Mouse (Mus musculus) adrenal gland, adult (tissue): ENCODE results near the gene Yipf3.

Experiments
- DNase-seq, 2 experiments: peaks; one replicate each; pipeline ENCODE4 v3.0.0; 2022 to 2023; ENCODE audit warnings: low spot score in 1 of 2; ENCODE audit not compliant: inconsistent age in 2 of 2

The Yipf3 gene

GRCm38 (mm10) chr17:46247512-46248188 is at the start of gene Yipf3, which contains the start of gene Polr1c:
Gene Yipf3 (plus strand): TSS chr17:46248080.
Gene Polr1c (minus strand): TSS chr17:46248054.
- peak; percentile 96 to 98 for DNase-seq

DNA sequence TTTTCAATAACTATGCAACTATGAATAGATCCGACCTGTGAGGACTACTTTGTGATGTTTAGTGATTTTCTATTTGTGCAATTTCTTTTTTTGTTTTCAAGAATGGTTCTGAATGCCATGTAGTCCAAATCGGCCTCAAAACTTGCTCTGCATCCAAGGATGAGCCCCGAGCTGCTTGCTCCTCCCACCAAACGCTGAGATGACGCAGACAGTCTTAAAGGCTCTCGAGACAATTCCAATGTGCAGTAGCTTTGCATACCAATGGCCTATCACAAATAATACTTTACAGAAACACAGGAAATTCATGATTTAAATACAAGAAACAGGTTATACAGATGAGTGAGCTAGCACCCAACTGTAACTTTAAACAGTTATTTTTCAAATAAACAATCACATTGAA is 46.7 kb upstream of the Yipf3 start:
- DNase-seq: peak; percentile 55 to 78

GRCm38 (mm10) chr17:46202421-46203071 is 45.3 kb upstream of the Yipf3 start, which contains the start of the genes Polh and Xpo5:
Gene Polh (minus strand): TSS chr17:46202645.
Gene Xpo5 (plus strand): TSS chr17:46202782.
- DNase-seq: peak; percentile 96 to 97

DNA sequence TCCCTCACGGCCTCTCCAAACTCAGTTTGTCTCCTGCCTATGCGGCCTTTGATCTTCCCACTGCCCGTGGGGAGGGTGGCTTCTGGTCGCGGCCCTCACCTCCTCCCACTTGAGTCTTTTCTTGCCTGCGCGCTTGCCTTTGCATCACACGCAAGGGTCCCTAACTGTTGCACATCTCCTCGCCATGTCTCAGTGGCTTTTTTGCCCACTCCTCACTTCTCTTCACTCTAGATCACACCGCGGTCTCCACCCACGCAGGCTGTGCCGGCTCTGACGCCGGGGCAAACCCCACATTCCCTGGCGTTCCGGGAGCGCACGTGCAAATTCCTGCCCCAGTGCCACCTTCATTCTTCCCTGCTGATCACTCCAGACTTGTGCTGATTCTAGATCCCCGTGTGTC is 44.8 kb upstream of the Yipf3 start:
- DNase-seq: no peak

DNA sequence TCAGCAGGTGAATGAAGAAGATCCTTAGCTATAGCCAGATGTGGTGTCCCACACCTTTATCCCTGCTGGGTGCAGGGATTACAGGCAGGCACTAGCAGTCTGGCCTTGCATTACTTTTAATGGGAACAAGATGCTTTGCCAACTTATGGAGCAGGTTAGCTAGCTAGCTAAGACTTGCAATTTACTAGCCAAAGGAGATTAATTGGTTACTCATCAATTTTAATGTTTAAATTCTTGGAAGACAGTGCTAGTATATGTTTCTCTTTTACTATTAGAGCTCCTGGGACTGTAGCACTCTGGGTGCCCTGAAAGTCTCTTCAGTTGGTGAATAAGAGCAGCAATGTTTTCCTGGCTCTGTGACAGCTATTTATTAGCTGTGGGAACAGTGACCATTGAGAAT is 41.2 kb upstream of the Yipf3 start:
- DNase-seq: no peak

- no peak for DNase-seq
Observed at GRCm38 (mm10) chr17:46210550-46210949, 37.3 kb upstream of the Yipf3 start.

- peak; percentile 77 to 84 for DNase-seq
Observed at GRCm38 (mm10) chr17:46221601-46222000, 26.3 kb upstream of the Yipf3 start.

DNA sequence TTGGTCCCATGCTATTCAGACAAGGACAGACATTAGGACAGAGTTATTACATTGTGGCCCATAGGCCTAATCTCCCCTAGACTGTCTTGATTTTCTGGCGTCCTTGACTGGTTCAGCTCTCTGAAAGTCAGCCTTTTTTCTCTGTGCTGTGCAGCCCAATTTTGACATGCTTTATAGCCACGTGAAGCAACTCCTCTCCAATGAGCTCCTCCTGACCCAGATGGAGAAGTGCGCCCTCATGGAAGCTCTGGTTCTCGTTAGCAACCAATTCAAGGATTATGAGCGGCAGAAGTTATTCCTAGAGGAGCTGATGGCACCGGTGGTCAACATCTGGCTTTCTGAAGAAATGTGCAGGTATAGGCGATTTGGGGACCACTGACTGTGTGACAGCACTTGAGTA is 20.3 kb upstream of the Yipf3 start:
- peak; percentile 81 to 92 for DNase-seq

DNA sequence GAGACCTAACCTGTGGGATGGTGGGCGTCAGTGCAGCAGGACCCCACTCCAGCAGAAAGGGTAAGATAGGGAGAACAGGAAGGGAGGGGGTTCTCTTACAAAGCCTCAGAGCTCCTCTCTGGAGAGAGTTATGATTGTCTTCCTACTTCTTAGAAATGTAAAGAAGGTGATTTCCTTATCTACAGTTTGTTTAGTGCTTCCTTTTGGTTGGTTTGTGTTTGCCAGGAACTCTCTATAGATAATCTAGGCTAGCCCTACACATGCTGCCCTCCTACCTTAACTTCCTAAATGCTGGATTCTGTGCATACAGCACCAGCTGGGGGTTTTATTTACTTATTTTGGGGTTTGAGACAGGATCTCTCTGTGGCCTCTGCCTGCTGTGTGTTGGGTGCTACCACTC is 11.8 kb upstream of the Yipf3 start:
- DNase-seq: no peak

GRCm38 (mm10) chr17:46237079-46237478 is 10.8 kb upstream of the Yipf3 start:
- no peak for DNase-seq

- DNase-seq: peak; percentile 50 to 91
Observed at GRCm38 (mm10) chr17:46237480-46237879, 10.4 kb upstream of the Yipf3 start.

DNA sequence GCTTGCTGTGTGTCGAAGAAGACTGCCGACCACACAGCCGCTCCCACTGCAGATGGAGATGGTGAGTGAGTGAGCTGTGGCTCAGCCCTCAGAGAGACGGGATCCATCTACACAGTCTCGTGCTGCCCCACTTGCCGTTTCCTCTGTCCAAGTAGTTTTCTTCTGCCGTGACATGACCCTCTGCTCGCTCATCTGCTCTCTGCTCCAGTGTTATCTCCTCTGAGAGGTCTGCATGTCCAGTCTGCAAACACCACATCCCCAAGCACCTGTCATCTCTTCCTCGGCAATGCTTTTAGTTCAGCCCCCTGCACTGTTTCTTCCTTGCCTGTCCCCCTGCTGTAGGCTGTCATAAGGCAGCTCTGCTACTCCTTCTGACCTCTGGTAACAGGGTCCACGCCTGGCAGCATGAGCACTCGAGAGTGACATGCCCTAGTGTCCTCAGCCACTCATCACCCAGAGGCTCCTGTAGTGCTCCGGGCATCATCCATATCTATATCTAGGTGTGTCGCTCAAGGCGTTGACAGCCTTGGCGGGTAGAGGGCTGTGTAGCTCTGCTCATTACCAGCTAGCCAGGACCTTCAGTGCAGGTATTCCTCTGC is 8.3 kb upstream of the Yipf3 start:
- no peak for DNase-seq

DNA sequence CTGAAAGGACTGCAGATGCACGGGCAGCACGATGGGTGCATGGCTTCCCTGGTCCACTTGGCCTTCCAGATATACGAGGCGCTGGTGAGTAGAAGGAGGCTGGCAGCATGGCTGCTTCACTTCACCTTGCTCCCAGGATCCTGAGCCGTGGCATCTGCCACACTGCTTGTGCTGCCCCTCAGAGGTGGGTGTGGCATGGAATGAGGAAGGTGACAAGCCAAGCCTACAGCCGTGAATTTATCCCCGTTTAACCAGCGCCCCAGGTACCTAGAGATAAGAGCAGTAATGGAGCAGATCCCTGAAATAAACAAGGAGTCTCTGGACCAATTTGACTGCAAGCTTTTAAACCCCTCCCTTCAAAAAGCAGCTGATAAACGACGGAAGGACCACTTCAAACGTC is 6.4 kb upstream of the Yipf3 start:
- DNase-seq: no peak

GRCm38 (mm10) chr17:46242274-46242673 is 5.6 kb upstream of the Yipf3 start:
- no peak for DNase-seq

- DNase-seq: peak; percentile 26 to 78
Observed at GRCm38 (mm10) chr17:46242993-46243392, 4.9 kb upstream of the Yipf3 start.

DNA sequence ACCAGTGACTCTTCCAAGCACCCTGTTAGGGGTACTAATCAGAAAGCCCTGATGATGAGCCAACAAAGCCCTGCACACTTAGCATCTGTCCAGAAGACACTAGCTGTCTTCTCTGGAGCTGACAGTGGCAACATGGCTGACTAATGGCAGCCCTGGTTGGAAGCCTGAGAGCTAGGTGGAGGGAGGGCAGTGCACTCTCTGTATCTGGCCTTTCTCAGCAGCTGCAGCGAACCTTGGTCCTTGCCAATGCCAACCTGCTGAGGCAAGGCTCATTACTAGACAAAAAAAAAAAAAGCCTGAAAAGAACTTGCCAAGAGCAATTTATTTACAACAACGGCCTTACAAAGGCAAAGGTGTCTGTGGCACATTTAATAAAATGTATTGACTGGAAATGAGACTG is 4.3 kb upstream of the Yipf3 start:
- DNase-seq: peak in 1 of 2 experiments; percentile 77

DNA sequence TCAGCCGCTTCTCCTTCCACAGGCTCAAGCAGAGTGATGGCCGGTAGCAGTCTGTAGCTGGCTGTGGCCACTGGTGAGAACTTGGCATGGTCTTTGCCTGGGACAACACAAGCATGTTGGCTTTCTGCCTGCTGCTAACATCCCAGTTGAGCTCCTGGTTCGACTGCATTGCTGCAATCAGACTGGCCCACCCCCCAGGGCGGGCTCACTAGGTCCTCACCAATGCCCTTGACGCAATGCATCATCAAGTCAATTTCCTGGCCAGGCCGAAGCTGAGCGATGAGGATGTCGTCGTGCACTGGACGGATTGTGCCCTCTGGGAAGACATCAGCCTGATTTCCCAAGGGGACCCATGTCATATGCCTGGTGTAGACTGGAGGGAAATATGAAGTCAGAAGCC is 3.3 kb upstream of the Yipf3 start:
- peak; percentile 88 to 93 for DNase-seq

DNA sequence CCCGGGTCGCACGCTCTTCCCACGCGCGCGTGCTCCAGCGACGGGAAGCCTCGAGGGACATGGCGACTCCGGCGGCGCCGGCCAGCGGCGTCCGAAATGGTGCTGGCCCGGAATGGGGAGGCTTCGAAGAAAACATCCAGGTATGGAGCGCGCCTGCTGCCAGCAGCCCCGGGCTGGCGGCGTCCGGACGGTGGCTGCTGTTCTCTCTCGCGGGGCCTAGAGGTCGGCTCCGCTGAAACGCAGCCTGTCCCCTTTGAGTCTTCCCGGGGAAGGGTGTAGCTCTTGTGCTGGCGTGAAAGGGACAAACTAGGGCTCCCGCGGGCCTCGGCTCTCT is 276 bp downstream of the Yipf3 start:
- DNase-seq: no peak

DNA sequence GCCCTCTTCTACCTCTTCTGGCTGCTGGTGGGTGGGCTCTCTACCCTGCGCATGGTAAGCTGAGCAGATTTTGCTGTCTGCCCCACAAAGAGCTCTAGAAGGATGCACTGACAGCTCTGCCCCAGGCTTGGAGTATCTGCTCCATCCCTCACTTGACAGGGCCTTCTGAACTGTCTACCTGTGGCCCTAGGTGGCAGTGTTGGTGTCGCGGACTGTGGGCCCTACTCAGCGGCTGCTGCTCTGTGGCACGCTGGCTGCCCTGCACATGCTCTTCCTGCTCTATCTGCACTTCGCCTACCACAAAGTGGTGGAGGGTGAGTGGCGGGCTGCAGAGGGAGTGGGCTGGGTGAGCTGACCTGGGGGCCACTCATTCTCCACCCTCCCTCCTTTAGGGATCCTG is 3.3 kb downstream of the Yipf3 start:
- no peak for DNase-seq

GRCm38 (mm10) chr17:46252571-46253451 is 4.9 kb downstream of the Yipf3 start:
- DNase-seq: peak in 1 of 2 experiments; percentile 85

GRCm38 (mm10) chr17:46253452-46254084 is 5.7 kb downstream of the Yipf3 start, which contains the start of gene Lrrc73:
Gene Lrrc73 (plus strand): TSS chr17:46253531.
- DNase-seq: peak; percentile 94 to 98
